In genomic region chr5:19404268-19404667, GRCm38 (mm10) we compare ENCODE assay signal across 5 mouse cellular contexts.
DNase-seq lines count a peak whose midpoint lies in the region; ATAC-seq and TF ChIP-seq lines count a peak whose summit lies in the region.
"Not testable (repeated sequence)": the region's sequence is repeated elsewhere in the genome, so short reads cannot be mapped to it uniquely, and the experiment has no call there.

No protein-coding gene starts in this region.

- not testable (repeated sequence) for H3K4me2 ChIP-seq in CH12.LX (ENCODE audit: insufficient read depth, low read depth, poor library complexity, severe bottlenecking); kidney, postnatal 0 days (ENCODE audit: low read length)

- in situ Hi-C loops in CH12.LX (cut with MboI; ENCODE audit: low pct_ligation_motif_present, low pct_unique_long_range_greater_than_20kb, low sequenced_read_pairs); ES-E14 (cut with MboI; ENCODE audit: low sequenced_read_pairs in 2 of 2, unreplicated experiment in 2 of 2): not testable (repeated sequence)

- not testable (repeated sequence) for H3K27ac ChIP-seq in CH12.LX (ENCODE audit: insufficient read depth, low read depth); ES-E14 (ENCODE audit: insufficient read depth, low read depth, low read length, poor library complexity, severe bottlenecking); kidney, postnatal 0 days; left cerebral cortex, adult 2 months

- TF ChIP-seq POLR2A in CH12.LX (IDR thresholded peaks at IDR 0.05; ENCODE audit: low read depth, low read length), result not testable (repeated sequence)

- H3K4me3 ChIP-seq in CH12.LX (replicated peaks in 1 of 3; ENCODE audit: low read depth in 2 of 3, low read length in 2 of 3, poor library complexity in 1 of 3); ES-E14 (ENCODE audit: insufficient read depth in 1 of 2, low read depth in 1 of 2, low read length in 2 of 2, poor library complexity in 1 of 2, severe bottlenecking in 1 of 2); kidney, postnatal 0 days (replicated peaks; ENCODE audit: low read depth, low read length); left cerebral cortex, adult 2 months: not testable (repeated sequence)

- H3K9me3 ChIP-seq in CH12.LX (replicated peaks; ENCODE audit: low read length); ES-E14 (ENCODE audit: control insufficient read depth, insufficient read depth, low read depth, low read length); kidney, postnatal 0 days (replicated peaks; ENCODE audit: low read length): not testable (repeated sequence)

- dilution Hi-C loops in CH12.LX (cut with MboI; ENCODE audit: extremely low pct_ligation_motif_present, extremely low pct_unique_long_range_greater_than_20kb, low sequenced_read_pairs), result not testable (repeated sequence)

- not testable (repeated sequence) for ATAC-seq in kidney, postnatal 0 days (replicated peaks; ENCODE audit: low FRiP score, low read depth)

- not testable (repeated sequence) for H3K79me2 ChIP-seq in CH12.LX (replicated peaks; ENCODE audit: control insufficient read depth, extremely low read depth, insufficient read depth, poor library complexity, severe bottlenecking)

- not testable (repeated sequence) for H3K9ac ChIP-seq in CH12.LX (ENCODE audit: insufficient read depth, low read depth); ES-E14 (ENCODE audit: insufficient read depth, low read depth, low read length, poor library complexity, severe bottlenecking); kidney, postnatal 0 days (ENCODE audit: low read depth, low read length)

- not testable (repeated sequence) for H3K27me3 ChIP-seq in CH12.LX (replicated peaks); kidney, postnatal 0 days (ENCODE audit: insufficient read depth, low read length)

- 0 out of 4 replicates have a peak, but pooled peaks of 1 of the 2 experiments have one; percentile 8 for TF ChIP-seq CTCF in CH12.LX (conservative IDR thresholded peaks at IDR 0.05 in 1 of 2, IDR thresholded peaks at IDR 0.05 in 1 of 2; ENCODE audit: low read depth in 2 of 2, low read length in 2 of 2)
- peak; percentile 29; the same call in 1 of the 2 replicates for TF ChIP-seq CTCF in kidney, postnatal 0 days (IDR thresholded peaks at IDR 0.05; ENCODE audit: low read depth)
- peak; percentile 21 for TF ChIP-seq CTCF in left cerebral cortex, adult 2 months (IDR thresholded peaks at IDR 0.05)

- WGBS in kidney, postnatal 0 days, result 83% methylated on average over 1 of the region's 1 CpGs

- TF ChIP-seq EP300 in CH12.LX (IDR thresholded peaks at IDR 0.05; ENCODE audit: low read length), result not testable (repeated sequence)

- TF ChIP-seq RAD21 in CH12.LX (IDR thresholded peaks at IDR 0.05; ENCODE audit: low read depth, low read length), result not testable (repeated sequence)

- H3K36me3 ChIP-seq in CH12.LX (replicated peaks in 1 of 2; ENCODE audit: control insufficient read depth in 1 of 2, insufficient read depth in 1 of 2, low read length in 1 of 2); ES-E14 (ENCODE audit: control insufficient read depth, insufficient read depth, low read length, poor library complexity, severe bottlenecking); kidney, postnatal 0 days (ENCODE audit: insufficient read depth, low read length): not testable (repeated sequence)

- not testable (repeated sequence) for H3K4me1 ChIP-seq in CH12.LX (ENCODE audit: control insufficient read depth in 1 of 2, insufficient read depth in 2 of 2); ES-E14 (ENCODE audit: control insufficient read depth in 2 of 2, insufficient read depth in 2 of 2, low read length in 2 of 2, poor library complexity in 1 of 2); kidney, postnatal 0 days (replicated peaks; ENCODE audit: insufficient read depth, low read length)

- intact Hi-C loops in left cerebral cortex, adult 2 months (cut with DNase I), result not testable (repeated sequence)

- DNase-seq in CH12.LX (ENCODE audit: extremely low read depth) (peak; percentile 2), ES-E14 (ENCODE audit: low read depth, low spot score) (peak; percentile 11), ZHBTc4 (ENCODE audit: low read depth, low spot score) (peak; percentile 79)
- not testable (repeated sequence) for DNase-seq in kidney, postnatal 0 days (ENCODE audit: low spot score); left cerebral cortex, adult 2 months (ENCODE audit: extremely low spot score in 1 of 2, low spot score in 2 of 2)
